Mouse (Mus musculus): Measurements from ENCODE around the gene Tdgf1. TPM values are rescaled to one million over a fixed set of nuclear protein-coding genes. Genes with fewer than 3 reads are reported as not detected.

Tdgf1 gene
- total and polyA plus RNA-seq, 3 experiments, result not detected

DNA sequence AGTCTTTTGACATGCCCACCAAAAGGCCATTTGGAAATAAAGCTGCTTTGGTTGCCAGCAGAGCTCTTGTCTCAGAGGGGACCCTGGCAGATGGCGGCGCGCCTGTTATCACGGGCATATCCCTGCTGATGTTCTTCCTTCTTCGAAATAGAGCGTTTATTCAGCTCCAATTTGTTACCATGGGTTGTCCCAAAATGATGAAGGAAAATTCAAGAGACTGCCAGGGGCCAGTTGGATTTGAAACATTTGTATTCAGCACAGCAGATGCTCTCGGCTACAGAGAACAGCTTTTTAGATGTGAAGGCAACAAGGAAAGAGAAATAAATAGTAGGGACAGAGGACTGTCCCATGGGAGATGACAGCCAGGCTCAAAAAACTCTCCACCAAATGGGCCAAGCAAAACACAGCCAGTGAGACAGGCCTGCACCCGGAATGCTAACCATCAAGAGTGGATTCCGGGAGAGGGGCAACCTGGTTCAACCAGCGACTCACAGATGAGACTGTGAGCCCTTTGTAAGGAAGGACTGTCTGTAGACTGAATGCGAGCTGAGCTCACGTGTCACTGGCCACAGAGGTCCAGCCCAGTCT is 12.0 kb downstream of the Tdgf1 start:
- Histone ChIP-seq H3K36me3 (ENCODE audit: control insufficient read depth in 1 of 2, insufficient read depth in 2 of 2, low read length in 2 of 2) (no peaks in the 10 kb centered on the region), H3K9me3 (replicated peaks; ENCODE audit: insufficient read depth, low read length) (no peaks in the 10 kb centered on the region), H3K27me3 (ENCODE audit: control insufficient read depth in 1 of 2, insufficient read depth in 2 of 2, low read length in 2 of 2) (no peaks in the 10 kb centered on the region), H3K27ac (ENCODE audit: control insufficient read depth, low read depth, low read length) (no peak overlapping the region), H3K9ac (ENCODE audit: control insufficient read depth, low read depth, low read length, poor library complexity, severe bottlenecking) (no peak overlapping the region), H3K4me3 (ENCODE audit: control insufficient read depth in 1 of 2, insufficient read depth in 1 of 2, low read depth in 2 of 2, low read length in 2 of 2) (no peak overlapping the region), H3K79me2 (ENCODE audit: control insufficient read depth, insufficient read depth, low read length, poor library complexity) (no peaks in the 10 kb centered on the region), H3K4me1 (ENCODE audit: control insufficient read depth in 1 of 2, insufficient read depth in 2 of 2, low read length in 2 of 2) (no peaks in the 10 kb centered on the region)
- no peak for DNase-seq (ENCODE audit: low read depth, low spot score)
- TF ChIP-seq ZKSCAN1 (IDR thresholded peaks at IDR 0.05; ENCODE audit: low read depth, low read length) (no peak), MAFK (IDR thresholded peaks at IDR 0.05; ENCODE audit: borderline replicate concordance, low read depth, low read length) (no peak), USF1 (IDR thresholded peaks at IDR 0.05; ENCODE audit: low read depth, low read length) (no peak), ZNF384 (IDR thresholded peaks at IDR 0.05; ENCODE audit: low read depth, low read length) (no peak), ZMIZ1 (IDR thresholded peaks at IDR 0.05; ENCODE audit: low read depth, low read length) (no peak), CHD2 (IDR thresholded peaks at IDR 0.05; ENCODE audit: low read length) (no peak), ETS1 (IDR thresholded peaks at IDR 0.05; ENCODE audit: low read depth, low read length) (no peak), MYC (IDR thresholded peaks at IDR 0.05; ENCODE audit: low read depth, low read length) (no peak), KAT2A (conservative IDR thresholded peaks at IDR 0.05; ENCODE audit: low read depth, low read length) (no peak), ELF1 (IDR thresholded peaks at IDR 0.05; ENCODE audit: low read depth, low read length) (no peak)

- no peak overlapping the region for H3K9ac ChIP-seq (ENCODE audit: control insufficient read depth, low read depth, low read length, poor library complexity, severe bottlenecking)
- no peak overlapping the region for H3K4me3 ChIP-seq (ENCODE audit: control insufficient read depth in 1 of 2, insufficient read depth in 1 of 2, low read depth in 2 of 2, low read length in 2 of 2)
- no peaks in the 10 kb centered on the region for H3K4me1 ChIP-seq (ENCODE audit: control insufficient read depth in 1 of 2, insufficient read depth in 2 of 2, low read length in 2 of 2)
- no peak overlapping the region for H3K27ac ChIP-seq (ENCODE audit: control insufficient read depth, low read depth, low read length)
- no peak for DNase-seq (ENCODE audit: low read depth, low spot score)
- H3K79me2 ChIP-seq (ENCODE audit: control insufficient read depth, insufficient read depth, low read length, poor library complexity), result no peaks in the 10 kb centered on the region
- H3K36me3 ChIP-seq (ENCODE audit: control insufficient read depth in 1 of 2, insufficient read depth in 2 of 2, low read length in 2 of 2), result no peaks in the 10 kb centered on the region
- no peaks in the 10 kb centered on the region for H3K9me3 ChIP-seq (replicated peaks; ENCODE audit: insufficient read depth, low read length)
- TF ChIP-seq GABPA (IDR thresholded peaks at IDR 0.05; ENCODE audit: low read depth, low read length) (no peak), TAL1 (IDR thresholded peaks at IDR 0.05; ENCODE audit: low read length) (no peak), HCFC1 (IDR thresholded peaks at IDR 0.05; ENCODE audit: low read depth, low read length) (no peak), RCOR1 (IDR thresholded peaks at IDR 0.05; ENCODE audit: low read depth, low read length) (no peak), MAZ (IDR thresholded peaks at IDR 0.05; ENCODE audit: low read depth, low read length) (no peak), MEF2A (IDR thresholded peaks at IDR 0.05; ENCODE audit: extremely low read depth, insufficient replicate concordance, low read depth, low read length, poor library complexity, severe bottlenecking) (no peak)
- H3K27me3 ChIP-seq (ENCODE audit: control insufficient read depth in 1 of 2, insufficient read depth in 2 of 2, low read length in 2 of 2), result no peaks in the 10 kb centered on the region
Measured at GRCm38 (mm10) chr9:110931573-110931972, 14.4 kb downstream of the Tdgf1 start.

Measured in MEL (cell line).